Mouse (Mus musculus) liver, embryonic 14.5 days (tissue): ENCODE measurements around the gene Mrpl54. TPM values are rescaled to one million over a fixed set of nuclear protein-coding genes. Genes with fewer than 3 reads are reported as not detected.

Experiments used
- ATAC-seq: fragments of 200-750 bp; cut with Nextera tagmentation; 2 replicates; pipeline ENCODE4 v1.8.0; 2017; ENCODE audit warnings: moderate number of reproducible peaks, mild to moderate bottlenecking, moderate library complexity; ENCODE audit not compliant: insufficient read depth
- DNase-seq, 3 experiments: peaks; one replicate each; pipeline ENCODE4 v3.0.0-alpha.2; 2012 to 2013; ENCODE audit warnings: low read depth in 3 of 3, low spot score in 3 of 3
- H3K27ac ChIP-seq: fragments of 300-500 bp; sonication (generic); 2 replicates; pipeline ENCODE4 v1.5.1; 2014; ENCODE audit warnings: moderate library complexity, mild to moderate bottlenecking, control low read depth, inconsistent platforms
- H3K27me3 ChIP-seq: fragments of 300-500 bp; sonication (generic); 2 replicates; pipeline ENCODE4 v1.6.1; 2014; ENCODE audit warnings: mild to moderate bottlenecking, low read length, moderate library complexity; ENCODE audit not compliant: control insufficient read depth, insufficient read depth
- H3K36me3 ChIP-seq: fragments of 300-500 bp; sonication (generic); replicated peaks from 2 replicates; pipeline ENCODE4 v1.6.1; 2014; ENCODE audit warnings: low read depth; ENCODE audit not compliant: control insufficient read depth, insufficient read depth
- H3K4me1 ChIP-seq, 2 experiments: fragments of 200-500 bp in 1 of 2; fragments of 300-500 bp in 1 of 2; sonication (generic) in 1 of 2; replicated peaks; 2 replicates each; pipeline ENCODE4 v1.6.1; 2012 to 2014; ENCODE audit warnings: antibody characterized with exemption in 1 of 2, inconsistent platforms in 1 of 2, low read length in 1 of 2; ENCODE audit not compliant: control insufficient read depth in 2 of 2, insufficient read depth in 2 of 2
- H3K4me2 ChIP-seq: fragments of 300-500 bp; sonication (generic); 2 replicates; pipeline ENCODE4 v1.6.1; 2014; ENCODE audit warnings: low read depth, mild to moderate bottlenecking, control low read depth, moderate library complexity
- H3K4me3 ChIP-seq, 2 experiments: fragments of 200-500 bp in 1 of 2; fragments of 300-500 bp in 1 of 2; sonication (generic) in 1 of 2; 2 replicates each; pipeline ENCODE4 v1.5.1; 2012 to 2014; ENCODE audit warnings: low read depth in 2 of 2, low read length in 2 of 2, mild to moderate bottlenecking in 2 of 2, control low read depth in 1 of 2, inconsistent platforms in 1 of 2, moderate library complexity in 1 of 2; ENCODE audit not compliant: insufficient read depth in 1 of 2
- H3K9ac ChIP-seq: fragments of 300-500 bp; sonication (generic); replicated peaks from 2 replicates; pipeline ENCODE4 v1.6.1; 2014; ENCODE audit warnings: mild to moderate bottlenecking, control low read depth, moderate library complexity
- H3K9me3 ChIP-seq: fragments of 300-500 bp; sonication (generic); 2 replicates; pipeline ENCODE4 v1.6.1; 2016; ENCODE audit warnings: low read length, mixed read lengths; ENCODE audit not compliant: control insufficient read depth
- CTCF ChIP-seq: IDR thresholded peaks from 2 replicates; pipeline ENCODE4 v1.5.1; 2016; ENCODE audit warnings: antibody characterized with exemption, low read depth, control low read depth
- EP300 ChIP-seq: IDR thresholded peaks from 2 replicates; pipeline ENCODE4 v1.6.1; 2016; ENCODE audit warnings: antibody characterized with exemption, low read depth
- whole genome bisulfite sequencing: fragments of 180-500 bp; shearing (Covaris S2); extraction: QIAGEN DNeasy Blood & Tissue Kit; methylation state at CpG from one replicate; pipeline ENCODE4 v1.1.7; 2014; ENCODE audit not compliant: insufficient replicate concordance; 5-methylcytosine and 5-hydroxymethylcytosine counted together
- polyA plus RNA-seq, 2 experiments: library from polyadenylated mRNA; depleted of rRNA in 1 of 2; stranded (reverse) in 1 of 2; unstranded in 1 of 2; fragments of >200 nt; fragmentation: Nextera tagmentation in 1 of 2; extraction: Ambion mirVana in 1 of 2; gene quantifications; 2 replicates each; pipeline versions ENCODE4 v1.2.1 to v1.2.3; 2012 to 2014

The Mrpl54 gene
- polyA plus RNA-seq, 2 experiments = 49.9 to 113 TPM

- H3K4me1 ChIP-seq = peaks cover 2 to 3% of the 10 kb centered on the region in 2 experiments; a peak in 2 of 4 replicates
- no peaks in the 10 kb centered on the region for H3K9me3 ChIP-seq
- DNase-seq (no peak), ATAC-seq (no peak)
- no peaks in the 10 kb centered on the region for H3K36me3 ChIP-seq
- no peak overlapping the region for H3K27ac ChIP-seq
- no peak overlapping the region for H3K4me2 ChIP-seq
- no peak overlapping the region for H3K9ac ChIP-seq
- H3K4me3 ChIP-seq = no peak overlapping the region
- 59% methylated on average over 6 of the region's 6 CpGs for WGBS
- peaks cover 30% of the 10 kb centered on the region for H3K27me3 ChIP-seq
- TF ChIP-seq EP300 (no peak), CTCF (no peak)
Observed at GRCm38 (mm10) chr10:81234206-81234605, 32.5 kb downstream of the Mrpl54 start.

- Histone ChIP-seq H3K4me2 (peak overlapping the region; percentile 56), H3K36me3 (no peaks in the 10 kb centered on the region), H3K27ac (no peak overlapping the region), H3K9ac (peak overlapping the region; percentile 24), H3K4me1 (peaks cover 2 to 3% of the 10 kb centered on the region in 2 experiments; a peak in 2 of 4 replicates), H3K9me3 (no peaks in the 10 kb centered on the region), H3K27me3 (peaks cover 32% of the 10 kb centered on the region), H3K4me3 (peak overlapping the region; percentile 55 to 66)
- DNase-seq (no peak), ATAC-seq (peak; percentile 73)
- TF ChIP-seq CTCF (no peak), EP300 (no peak)
- WGBS = 1% methylated on average over 28 of the region's 28 CpGs
Observed at GRCm38 (mm10) chr10:81233226-81233585, 33.5 kb downstream of the Mrpl54 start.

- peak; percentile 60 to 76 (median 69) for DNase-seq
- Histone ChIP-seq H3K27ac (no peak within 1 kb of the TSS), H3K27me3 (peaks cover 36% of the 10 kb centered on the region)
Observed at GRCm38 (mm10) chr10:81232580-81233225, 34.0 kb downstream of the Mrpl54 start, which contains the start of gene Zfr2. TSS of gene Zfr2 (plus strand) at chr10:81233155.

GRCm38 (mm10) chr10:81231436-81231835 is 35.3 kb downstream of the Mrpl54 start:
- H3K9me3 ChIP-seq = no peaks in the 10 kb centered on the region
- no peak for ATAC-seq
- H3K4me1 ChIP-seq = peaks cover 2 to 3% of the 10 kb centered on the region in 2 experiments; a peak in 2 of 4 replicates
- H3K36me3 ChIP-seq = no peaks in the 10 kb centered on the region
- DNase-seq = no peak
- 46% methylated on average over 7 of the region's 7 CpGs for WGBS
- H3K27me3 ChIP-seq = peaks cover 36% of the 10 kb centered on the region
- H3K9ac ChIP-seq = no peak overlapping the region
- no peak overlapping the region for H3K27ac ChIP-seq
- no peak overlapping the region for H3K4me2 ChIP-seq
- TF ChIP-seq CTCF (no peak), EP300 (no peak)
- no peak overlapping the region for H3K4me3 ChIP-seq

More at GRCm38 (mm10) chr10:81232580-81233225, 34.0 kb downstream of the Mrpl54 start, which contains the start of gene Zfr2:
- Histone ChIP-seq H3K36me3 (no peaks in the 10 kb centered on the region), H3K9ac (peak within 1 kb of the TSS; percentile 24), H3K4me3 (peak within 1 kb of the TSS; percentile 55 to 66), H3K4me1 (peaks cover 2 to 3% of the 10 kb centered on the region in 2 experiments; a peak in 2 of 4 replicates), H3K9me3 (no peaks in the 10 kb centered on the region), H3K4me2 (peak within 1 kb of the TSS; percentile 56)
- ATAC-seq = peak; percentile 83
- TF ChIP-seq CTCF (no peak), EP300 (no peak)
- WGBS = 7% methylated on average over 29 of the region's 29 CpGs

- 13% methylated on average over 27 of the region's 27 CpGs for WGBS
- ATAC-seq (no peak), DNase-seq (no peak)
- Histone ChIP-seq H3K36me3 (no peaks in the 10 kb centered on the region), H3K4me3 (no peak within 1 kb of the TSS), H3K9ac (no peak within 1 kb of the TSS), H3K27me3 (peaks cover 36% of the 10 kb centered on the region), H3K4me1 (peaks cover 2 to 3% of the 10 kb centered on the region in 2 experiments; a peak in 2 of 4 replicates), H3K9me3 (no peaks in the 10 kb centered on the region), H3K4me2 (no peak within 1 kb of the TSS), H3K27ac (no peak within 1 kb of the TSS)
- TF ChIP-seq CTCF (peak; percentile 58), EP300 (no peak)
Observed at GRCm38 (mm10) chr10:81230438-81231332, 36.0 kb downstream of the Mrpl54 start, which contains the start of gene Atcay. TSS of gene Atcay (minus strand) at chr10:81230833.
